Mouse (Mus musculus) bone marrow macrophage, adult 2 months (primary cell): ENCODE results near the gene Mrs2.

Source experiments
- CTCF ChIP-seq: IDR thresholded peaks from 2 replicates; pipeline ENCODE4 v1.5.1; 2012; ENCODE audit warnings: low read depth, mild to moderate bottlenecking, low read length, moderate library complexity
- POLR2A ChIP-seq: IDR thresholded peaks from 2 replicates; pipeline ENCODE4 v1.6.1; 2012; ENCODE audit warnings: mild to moderate bottlenecking, low read depth, low read length, borderline replicate concordance

DNA sequence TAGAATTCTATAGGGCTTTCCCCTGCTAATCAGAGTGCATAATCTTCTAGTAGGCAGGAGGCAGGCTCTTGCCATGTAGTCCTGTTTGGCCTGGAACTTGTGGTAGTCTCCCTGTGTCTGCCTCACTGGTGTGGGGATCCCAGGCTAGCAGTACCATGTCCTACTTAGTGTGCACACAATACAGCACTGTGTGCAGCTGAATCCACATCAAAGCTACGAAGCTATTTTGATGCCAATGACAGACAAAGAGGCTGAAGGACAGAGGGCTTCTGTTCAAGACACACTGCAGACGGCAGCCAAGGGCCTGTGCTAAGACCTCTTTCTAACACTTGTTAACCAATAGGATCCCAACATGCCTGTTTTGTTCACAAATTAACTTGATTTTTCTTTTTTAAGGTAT, 34.7 kb downstream of the Mrs2 start:
- TF ChIP-seq POLR2A, result no peak
- TF ChIP-seq CTCF, result no peak
